27 mouse cellular contexts compared by ENCODE assay signal in the genomic region with DNA sequence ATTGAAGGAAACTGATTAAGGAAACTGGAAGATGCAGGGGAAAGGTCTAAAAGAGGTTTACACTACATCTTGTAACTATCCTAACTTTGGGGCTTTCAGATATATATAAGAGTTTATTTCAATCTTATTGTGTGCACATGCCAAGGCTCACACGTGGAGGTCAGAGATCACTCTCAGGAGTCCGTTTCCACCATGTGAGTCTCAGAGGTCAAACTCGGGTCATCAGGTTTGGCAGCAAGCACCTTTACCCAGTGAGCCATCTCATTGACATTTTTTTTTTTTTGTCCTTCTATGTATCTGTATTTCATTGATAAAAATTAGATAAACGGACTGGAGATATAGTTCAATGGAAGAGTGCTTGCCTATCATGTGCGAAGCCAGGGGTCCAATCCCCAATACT. TPM values are rescaled to one million over a fixed set of nuclear protein-coding genes. Genes with fewer than 3 reads are reported as not detected.
A peak's percentile ranks its signal among the peaks of the same experiment; 100 is the strongest.
DNase-seq lines count a peak whose midpoint lies in the region; ATAC-seq and TF ChIP-seq lines count a peak whose summit lies in the region.
"Had no signal": no experiment of that assay in that cellular context is flagged by ENCODE, and none has a peak within 500 bp of the region (broad histone marks: within the 10 kb centered on the region; RNA-seq: fewer than 3 reads in every experiment).

No protein-coding gene starts in this region.

- no peak overlapping the region for H3K9ac ChIP-seq in kidney, embryonic 16.5 days (replicated peaks; ENCODE audit: low read length)
- no peak overlapping the region for H3K9ac ChIP-seq in stomach, postnatal 0 days (ENCODE audit: low read length)
- H3K9ac ChIP-seq: embryonic facial prominence, embryonic 13.5 days; forebrain, embryonic 12.5 days; forebrain, embryonic 15.5 days; heart, embryonic 13.5 days; hindbrain, embryonic 14.5 days had no signal

- no peak for TF ChIP-seq CTCF in stomach, postnatal 0 days (IDR thresholded peaks at IDR 0.05; ENCODE audit: low read depth)

- H3K4me2 ChIP-seq in kidney, embryonic 16.5 days (replicated peaks; ENCODE audit: low read depth, low read length), result no peak overlapping the region
- no peak overlapping the region for H3K4me2 ChIP-seq in stomach, postnatal 0 days (replicated peaks; ENCODE audit: low read depth)
- H3K4me2 ChIP-seq: embryonic facial prominence, embryonic 13.5 days; forebrain, embryonic 12.5 days; forebrain, embryonic 15.5 days; heart, embryonic 13.5 days; hindbrain, embryonic 14.5 days had no signal

- H3K4me3 ChIP-seq in kidney, embryonic 16.5 days (ENCODE audit: low read length), result no peak overlapping the region
- H3K4me3 ChIP-seq in stomach, postnatal 0 days (ENCODE audit: low read depth, low read length), result no peak overlapping the region
- H3K4me3 ChIP-seq: embryonic facial prominence, embryonic 10.5 days; embryonic facial prominence, embryonic 13.5 days; erythroblast, embryonic 14.5 days; forebrain, embryonic 12.5 days; forebrain, embryonic 15.5 days; heart, embryonic 13.5 days had no signal

- no peak overlapping the region for H3K27ac ChIP-seq in kidney, embryonic 16.5 days (ENCODE audit: low read length)
- H3K27ac ChIP-seq in stomach, postnatal 0 days (replicated peaks), result no peak overlapping the region
- H3K27ac ChIP-seq: embryonic facial prominence, embryonic 10.5 days; embryonic facial prominence, embryonic 13.5 days; forebrain, embryonic 12.5 days; forebrain, embryonic 15.5 days; heart, embryonic 13.5 days; hindbrain, embryonic 14.5 days had no signal

- DNase-seq in kidney, adult 11 months, result peak; percentile 68
- no peak for DNase-seq in kidney, postnatal 14 days
- DNase-seq in kidney, adult 8-10 months, result peak; percentile 70 to 73
- DNase-seq in kidney, postnatal 10 days, result peak; percentile 26
- peak; percentile 74 to 75 for DNase-seq in kidney, postnatal 36 days
- no peak for DNase-seq in stomach, postnatal 0 days (ENCODE audit: low spot score)
- DNase-seq: adrenal gland, postnatal 10 days; B cell, adult 2 months; cerebellum, adult 11-12 months; cerebellum, adult 8-10 months; cerebellum, postnatal 10 days; cerebellum, postnatal 36 days; embryo, embryonic 11 days; gastrocnemius, postnatal 25 days; heart, adult 18-20 months; heart, postnatal 14 days; heart, postnatal 4 days had no signal

- no peaks in the 10 kb centered on the region for H3K9me3 ChIP-seq in kidney, embryonic 16.5 days (ENCODE audit: low read length)
- no peaks in the 10 kb centered on the region for H3K9me3 ChIP-seq in stomach, postnatal 0 days (ENCODE audit: control insufficient read depth, low read length)
- H3K9me3 ChIP-seq: embryonic facial prominence, embryonic 10.5 days; embryonic facial prominence, embryonic 13.5 days; forebrain, embryonic 12.5 days; forebrain, embryonic 15.5 days; G1E; heart, embryonic 13.5 days had no signal

- TF ChIP-seq EP300 in stomach, postnatal 0 days (optimal IDR thresholded peaks at IDR 0.05), result no peak

- WGBS in kidney, embryonic 16.5 days, result 71% methylated on average over 5 of the region's 5 CpGs
- WGBS in stomach, postnatal 0 days, result 63% methylated on average over 5 of the region's 5 CpGs

- H3K4me1 ChIP-seq in kidney, embryonic 16.5 days (ENCODE audit: insufficient read depth, low read length), result peaks cover 14% of the 10 kb centered on the region
- no peaks in the 10 kb centered on the region; the same call in 1 of the 2 replicates for H3K4me1 ChIP-seq in stomach, postnatal 0 days (replicated peaks; ENCODE audit: control insufficient read depth, insufficient read depth)

- H3K27me3 ChIP-seq in kidney, embryonic 16.5 days (ENCODE audit: insufficient read depth, low read length), result no peaks in the 10 kb centered on the region
- no peaks in the 10 kb centered on the region for H3K27me3 ChIP-seq in stomach, postnatal 0 days (ENCODE audit: control insufficient read depth, insufficient read depth, low read length)
- H3K27me3 ChIP-seq: embryonic facial prominence, embryonic 13.5 days; forebrain, embryonic 12.5 days; forebrain, embryonic 15.5 days; heart, embryonic 13.5 days; Patski had no signal

- ATAC-seq in kidney, embryonic 16.5 days (ENCODE audit: low FRiP score, low TSS enrichment), result no peak
- ATAC-seq in stomach, postnatal 0 days (ENCODE audit: low FRiP score, low TSS enrichment), result no peak
- ATAC-seq: forebrain, embryonic 15.5 days; Patski had no signal

- H3K36me3 ChIP-seq in kidney, embryonic 16.5 days (ENCODE audit: insufficient read depth, low read length), result no peaks in the 10 kb centered on the region
- H3K36me3 ChIP-seq in stomach, postnatal 0 days (ENCODE audit: control insufficient read depth, insufficient read depth, low read length), result no peaks in the 10 kb centered on the region
- H3K36me3 ChIP-seq: embryonic facial prominence, embryonic 10.5 days; embryonic facial prominence, embryonic 13.5 days; forebrain, embryonic 12.5 days; forebrain, embryonic 15.5 days; G1E; heart, embryonic 13.5 days had no signal

RNA-seq across cellular contexts. Expression of a gene that starts 6.1 kb away (rescaled TPM):
- polyA plus RNA-seq in kidney, embryonic 16.5 days (2015; fragmentation: Nextera tagmentation; extraction: Ambion mirVana), result 14.5 and 15.9 TPM in 2 replicates
- polyA plus RNA-seq in stomach, postnatal 0 days (2015; fragmentation: Nextera tagmentation; extraction: Ambion mirVana), result 9.7 and 10.8 TPM in 2 replicates

RNA-seq across cellular contexts. Expression of a gene that starts 21.1 kb away (rescaled TPM):
- 77.4 and 77.8 TPM in 2 replicates for polyA plus RNA-seq in kidney, embryonic 16.5 days (2015; fragmentation: Nextera tagmentation; extraction: Ambion mirVana)
- polyA plus RNA-seq in stomach, postnatal 0 days (2015; fragmentation: Nextera tagmentation; extraction: Ambion mirVana), result 43.5 and 46.3 TPM in 2 replicates

Comparison
In these comparisons a context has a peak if more than half of its experiments do, and no peak if none do; other contexts are left out.
1. DNase-seq: peak in kidney, adult 11 months (single experiment), kidney, adult 8-10 months (2 of 2), kidney, postnatal 10 days (single experiment) and kidney, postnatal 36 days (2 of 2); none in kidney, postnatal 14 days (single experiment) and stomach, postnatal 0 days (single experiment).